Mouse (Mus musculus) hindbrain, embryonic 11.5 days (tissue): ENCODE results near the gene Gbx2. TPM values are rescaled to one million over a fixed set of nuclear protein-coding genes. Genes with fewer than 3 reads are reported as not detected.

ENCODE experiments used
- ATAC-seq: fragments of 200-750 bp; cut with Nextera tagmentation; 2 replicates; pipeline ENCODE4 v1.8.0; 2017; ENCODE audit warnings: mild to moderate bottlenecking, moderate TSS enrichment, moderate library complexity; ENCODE audit not compliant: low FRiP score
- DNase-seq: peaks from one replicate; pipeline ENCODE4 v3.0.0-alpha.2; 2015; ENCODE audit warnings: low spot score
- H3K27ac ChIP-seq: fragments of 300-500 bp; sonication (generic); 2 replicates; pipeline ENCODE4 v1.5.1; 2014; ENCODE audit warnings: mild to moderate bottlenecking, low read depth, low read length
- H3K27me3 ChIP-seq: fragments of 300-500 bp; sonication (generic); 2 replicates; pipeline ENCODE4 v1.6.1; 2014; ENCODE audit warnings: mild to moderate bottlenecking, low read length, moderate library complexity, mixed read lengths; ENCODE audit not compliant: control insufficient read depth, insufficient read depth
- H3K36me3 ChIP-seq: fragments of 300-500 bp; sonication (generic); 2 replicates; pipeline ENCODE4 v1.6.1; 2014; ENCODE audit warnings: mild to moderate bottlenecking, low read length, moderate library complexity, mixed read lengths; ENCODE audit not compliant: control insufficient read depth, insufficient read depth
- H3K4me1 ChIP-seq: fragments of 300-500 bp; sonication (generic); replicated peaks from 2 replicates; pipeline ENCODE4 v1.6.1; 2014; ENCODE audit warnings: low read length, mixed read lengths; ENCODE audit not compliant: control insufficient read depth, insufficient read depth
- H3K4me2 ChIP-seq: fragments of 300-500 bp; sonication (generic); replicated peaks from 2 replicates; pipeline ENCODE4 v1.6.1; 2014; ENCODE audit warnings: mild to moderate bottlenecking, low read depth, low read length
- H3K4me3 ChIP-seq: fragments of 300-500 bp; sonication (generic); 2 replicates; pipeline ENCODE4 v1.5.1; 2014; ENCODE audit warnings: low read depth, low read length
- H3K9ac ChIP-seq: fragments of 300-500 bp; sonication (generic); 2 replicates; pipeline ENCODE4 v1.6.1; 2014; ENCODE audit warnings: low read depth, low read length
- H3K9me3 ChIP-seq: fragments of 300-500 bp; sonication (generic); 2 replicates; pipeline ENCODE4 v1.6.1; 2016; ENCODE audit warnings: low read length; ENCODE audit not compliant: control insufficient read depth
- WGBS: fragments of 180-500 bp; shearing (Covaris S2); extraction: QIAGEN DNeasy Blood & Tissue Kit; methylation state at CpG from one replicate; pipeline ENCODE4 v1.1.7; 2014; 5-methylcytosine and 5-hydroxymethylcytosine counted together
- polyA plus RNA-seq: library from polyadenylated mRNA; unstranded; fragments of >200 nt; fragmentation: Nextera tagmentation; extraction: Ambion mirVana; gene quantifications from 2 replicates; pipeline ENCODE4 v1.2.1, GENCODE M21; 2014

The Gbx2 gene
- polyA plus RNA-seq, result 30.0 and 36.2 TPM in 2 replicates

- H3K4me2 ChIP-seq, result peak within 1 kb of the TSS; percentile 89
- peak within 1 kb of the TSS; percentile 81 for H3K9ac ChIP-seq
- under 1% methylated on average over 33 of the region's 33 CpGs for WGBS
- ATAC-seq, result peak; percentile 80
- peak within 1 kb of the TSS; percentile 65 for H3K4me3 ChIP-seq
- H3K9me3 ChIP-seq, result no peaks in the 10 kb centered on the region
- peak within 1 kb of the TSS; percentile 77 for H3K27ac ChIP-seq
- peak; percentile 94 for DNase-seq
- H3K27me3 ChIP-seq, result peaks cover 55% of the 10 kb centered on the region
- no peaks in the 10 kb centered on the region for H3K36me3 ChIP-seq
- H3K4me1 ChIP-seq, result peaks cover 33% of the 10 kb centered on the region
Measured at GRCm38 (mm10) chr1:89931120-89931519, at the start of gene Gbx2. TSS of gene Gbx2 (minus strand) at chr1:89931179.

GRCm38 (mm10) chr1:89977261-89977660, 46.3 kb upstream of the Gbx2 start:
- H3K4me2 ChIP-seq, result no peak overlapping the region
- no peak overlapping the region for H3K9ac ChIP-seq
- DNase-seq (no peak), ATAC-seq (no peak)
- H3K4me1 ChIP-seq, result no peaks in the 10 kb centered on the region
- no peak overlapping the region for H3K4me3 ChIP-seq
- 94% methylated on average over 8 of the region's 8 CpGs for WGBS
- no peaks in the 10 kb centered on the region for H3K27me3 ChIP-seq
- no peaks in the 10 kb centered on the region for H3K9me3 ChIP-seq
- H3K36me3 ChIP-seq, result no peaks in the 10 kb centered on the region
- no peak overlapping the region for H3K27ac ChIP-seq

GRCm38 (mm10) chr1:89976411-89976810, 45.4 kb upstream of the Gbx2 start:
- Histone ChIP-seq H3K4me3 (no peak overlapping the region), H3K27me3 (peaks cover 2% of the 10 kb centered on the region; the same call in 1 of the 2 replicates), H3K4me2 (no peak overlapping the region), H3K9ac (no peak overlapping the region), H3K36me3 (no peaks in the 10 kb centered on the region), H3K4me1 (no peaks in the 10 kb centered on the region), H3K9me3 (no peaks in the 10 kb centered on the region), H3K27ac (no peak overlapping the region)
- ATAC-seq (no peak), DNase-seq (no peak)
- WGBS, result 73% methylated on average over 8 of the region's 8 CpGs

- no peak overlapping the region for H3K9ac ChIP-seq
- WGBS, result 84% methylated on average over 8 of the region's 8 CpGs
- H3K4me3 ChIP-seq, result no peak overlapping the region
- DNase-seq, result no peak
- no peak overlapping the region for H3K4me2 ChIP-seq
- H3K27ac ChIP-seq, result no peak overlapping the region
- peaks cover 18% of the 10 kb centered on the region for H3K27me3 ChIP-seq
- H3K36me3 ChIP-seq, result no peaks in the 10 kb centered on the region
- H3K9me3 ChIP-seq, result no peaks in the 10 kb centered on the region
- no peak for ATAC-seq
- no peaks in the 10 kb centered on the region for H3K4me1 ChIP-seq
Measured at GRCm38 (mm10) chr1:89974541-89974940, 43.6 kb upstream of the Gbx2 start.

GRCm38 (mm10) chr1:89971848-89972247, 40.9 kb upstream of the Gbx2 start:
- WGBS, result 66% methylated on average over 8 of the region's 8 CpGs
- Histone ChIP-seq H3K9me3 (no peaks in the 10 kb centered on the region), H3K9ac (no peak overlapping the region), H3K4me2 (no peak overlapping the region), H3K4me1 (no peaks in the 10 kb centered on the region; the same call in 1 of the 2 replicates), H3K4me3 (no peak overlapping the region), H3K27me3 (peaks cover 38% of the 10 kb centered on the region), H3K27ac (no peak overlapping the region), H3K36me3 (no peaks in the 10 kb centered on the region)
- no peak for DNase-seq
- no peak for ATAC-seq

GRCm38 (mm10) chr1:89969714-89970110, 38.7 kb upstream of the Gbx2 start:
- Histone ChIP-seq H3K9ac (no peak overlapping the region), H3K4me3 (no peak overlapping the region), H3K4me1 (peaks cover under 1% of the 10 kb centered on the region; the same call in 1 of the 2 replicates), H3K36me3 (no peaks in the 10 kb centered on the region), H3K4me2 (no peak overlapping the region), H3K27me3 (peaks cover 38% of the 10 kb centered on the region), H3K9me3 (no peaks in the 10 kb centered on the region), H3K27ac (no peak overlapping the region)
- DNase-seq (no peak), ATAC-seq (no peak)
- 92% methylated on average over 4 of the region's 4 CpGs for WGBS

GRCm38 (mm10) chr1:89969072-89969713, 38.2 kb upstream of the Gbx2 start:
- ATAC-seq, result no peak
- 50% methylated on average over 10 of the region's 10 CpGs for WGBS
- peak overlapping the region; percentile 98; the same call in 1 of the 2 replicates for H3K4me2 ChIP-seq
- H3K36me3 ChIP-seq, result no peaks in the 10 kb centered on the region
- DNase-seq, result no peak
- no peak overlapping the region for H3K4me3 ChIP-seq
- H3K27me3 ChIP-seq, result peaks cover 38% of the 10 kb centered on the region
- no peak overlapping the region for H3K27ac ChIP-seq
- H3K9me3 ChIP-seq, result no peaks in the 10 kb centered on the region
- H3K9ac ChIP-seq, result no peak overlapping the region
- peaks cover 2% of the 10 kb centered on the region; the same call in 1 of the 2 replicates for H3K4me1 ChIP-seq

GRCm38 (mm10) chr1:89968111-89968851, 37.3 kb upstream of the Gbx2 start:
- DNase-seq (peak; percentile 61), ATAC-seq (peak; percentile 61; the same call in 1 of the 2 replicates)
- Histone ChIP-seq H3K9ac (peak overlapping the region; percentile 40), H3K27me3 (peaks cover 38% of the 10 kb centered on the region), H3K4me1 (peaks cover 2% of the 10 kb centered on the region; the same call in 1 of the 2 replicates), H3K27ac (no peak overlapping the region), H3K4me2 (peak overlapping the region; percentile 98), H3K36me3 (no peaks in the 10 kb centered on the region), H3K9me3 (no peaks in the 10 kb centered on the region), H3K4me3 (peak overlapping the region; percentile 57)
- WGBS, result under 1% methylated on average over 71 of the region's 95 CpGs
